In the genomic region with DNA sequence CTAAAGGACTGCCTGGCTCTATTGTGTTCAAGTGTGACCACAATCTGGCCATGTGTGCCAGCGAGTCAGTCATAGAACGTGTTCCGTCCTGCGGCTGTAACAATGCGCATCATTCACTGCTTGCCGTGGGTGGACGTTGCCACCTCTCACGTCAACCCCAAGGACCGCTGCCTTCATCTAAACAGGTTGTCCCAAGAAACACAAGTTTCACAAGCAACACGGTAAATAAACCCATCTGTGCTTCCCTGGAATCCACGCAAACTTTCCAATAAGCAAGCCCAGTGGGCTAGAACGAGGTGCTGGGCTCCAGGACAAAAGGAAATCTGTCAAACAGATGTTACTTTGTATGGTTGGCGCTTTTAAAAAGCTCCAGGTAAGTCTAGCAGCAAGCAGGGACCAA, we compare ENCODE assay signal across 14 mouse cellular contexts.
"Had no signal": no experiment of that assay in that cellular context is flagged by ENCODE, and none has a peak within 500 bp of the region (broad histone marks: within the 10 kb centered on the region; RNA-seq: fewer than 3 reads in every experiment).

No protein-coding gene starts in this region.

- H3K27me3 ChIP-seq: liver, embryonic 12.5 days; midbrain, embryonic 12.5 days; neural tube, embryonic 15.5 days had no signal

- H3K36me3 ChIP-seq: liver, embryonic 12.5 days; midbrain, embryonic 12.5 days; neural tube, embryonic 15.5 days had no signal

- H3K4me1 ChIP-seq: liver, embryonic 12.5 days; midbrain, embryonic 12.5 days; neural tube, embryonic 15.5 days had no signal

- H3K4me3 ChIP-seq: layer of hippocampus, adult 2 months; liver, embryonic 12.5 days; midbrain, embryonic 12.5 days; myocyte; neural tube, embryonic 15.5 days had no signal

- H3K9ac ChIP-seq: liver, embryonic 12.5 days; lung, embryonic 14.5 days; midbrain, embryonic 12.5 days; neural tube, embryonic 15.5 days had no signal

- H3K9me3 ChIP-seq: liver, embryonic 12.5 days; midbrain, embryonic 12.5 days; neural tube, embryonic 15.5 days had no signal

- ATAC-seq: liver, embryonic 12.5 days had no signal

- H3K27ac ChIP-seq: layer of hippocampus, adult 2 months; liver, embryonic 12.5 days; midbrain, embryonic 12.5 days; neural tube, embryonic 15.5 days; stomach, postnatal 0 days had no signal

- H3K4me2 ChIP-seq: liver, embryonic 12.5 days; lung, embryonic 14.5 days; midbrain, embryonic 12.5 days; neural tube, embryonic 15.5 days had no signal

- DNase-seq: kidney, adult 18-20 months; kidney, postnatal 10 days; kidney, postnatal 4 days; left cerebral cortex, postnatal 4 days; lung, postnatal 14 days; right cerebral cortex, adult 18-20 months; thymus, postnatal 4 days had no signal
